Mouse (Mus musculus) heart, embryonic 15.5 days (tissue): ENCODE measurements around the gene Lmln. TPM values are rescaled to one million over a fixed set of nuclear protein-coding genes. Genes with fewer than 3 reads are reported as not detected.
A peak's percentile ranks its signal among the peaks of the same experiment; 100 is the strongest.
"Not testable (repeated sequence)": the region's sequence is repeated elsewhere in the genome, so short reads cannot be mapped to it uniquely, and the experiment has no call there.

Experiments used
- ATAC-seq: fragments of 200-750 bp; cut with Nextera tagmentation; replicated peaks from 2 replicates; pipeline ENCODE4 v1.8.0; 2017; ENCODE audit warnings: low read depth, moderate TSS enrichment; ENCODE audit not compliant: insufficient number of reproducible peaks, insufficient read depth, low FRiP score
- H3K27ac ChIP-seq: fragments of 300-500 bp; sonication (generic); 2 replicates; pipeline ENCODE4 v1.5.1; 2015; ENCODE audit warnings: mild to moderate bottlenecking, inconsistent platforms
- H3K27me3 ChIP-seq: fragments of 300-500 bp; sonication (generic); 2 replicates; pipeline ENCODE4 v1.6.1; 2015; ENCODE audit warnings: inconsistent platforms
- H3K36me3 ChIP-seq: fragments of 300-500 bp; sonication (generic); 2 replicates; pipeline ENCODE4 v1.6.1; 2015; ENCODE audit warnings: mild to moderate bottlenecking, inconsistent platforms
- H3K4me1 ChIP-seq: fragments of 300-500 bp; sonication (generic); replicated peaks from 2 replicates; pipeline ENCODE4 v1.6.1; 2015; ENCODE audit warnings: inconsistent platforms
- H3K4me2 ChIP-seq: fragments of 300-500 bp; sonication (generic); 2 replicates; pipeline ENCODE4 v1.6.1; 2015; ENCODE audit warnings: inconsistent platforms, mild to moderate bottlenecking, moderate library complexity
- H3K4me3 ChIP-seq: fragments of 300-500 bp; sonication (generic); 2 replicates; pipeline ENCODE4 v1.5.1; 2015; ENCODE audit warnings: mild to moderate bottlenecking, inconsistent platforms
- H3K9ac ChIP-seq: fragments of 300-500 bp; sonication (generic); 2 replicates; pipeline ENCODE4 v1.6.1; 2015; ENCODE audit warnings: mild to moderate bottlenecking, inconsistent platforms
- H3K9me3 ChIP-seq: fragments of 300-500 bp; sonication (generic); replicated peaks from 2 replicates; pipeline ENCODE4 v1.6.1; 2016; ENCODE audit warnings: inconsistent platforms
- WGBS: fragments of 180-500 bp; shearing (Covaris S2); methylation state at CpG from one replicate; pipeline ENCODE4 v1.1.7; 2015; ENCODE audit warnings: mixed read lengths; 5-methylcytosine and 5-hydroxymethylcytosine counted together
- microRNA counts: library from miRNA; unstranded; fragments of <30 nt; microRNA quantifications from one replicate; lab custom pipeline; 2016
- microRNA-seq: library from miRNA; unstranded; fragments of <30 nt; microRNA quantifications from one replicate; pipeline ENCODE4, GENCODE M21; 2016
- polyA plus RNA-seq: library from polyadenylated mRNA; unstranded; fragments of >200 nt; fragmentation: Nextera tagmentation; extraction: Ambion mirVana; gene quantifications from 2 replicates; pipeline ENCODE4 v1.2.1, GENCODE M21; 2015

The Lmln gene
- polyA plus RNA-seq, 1 experiment from 2014 or later = 2.4 TPM

DNA sequence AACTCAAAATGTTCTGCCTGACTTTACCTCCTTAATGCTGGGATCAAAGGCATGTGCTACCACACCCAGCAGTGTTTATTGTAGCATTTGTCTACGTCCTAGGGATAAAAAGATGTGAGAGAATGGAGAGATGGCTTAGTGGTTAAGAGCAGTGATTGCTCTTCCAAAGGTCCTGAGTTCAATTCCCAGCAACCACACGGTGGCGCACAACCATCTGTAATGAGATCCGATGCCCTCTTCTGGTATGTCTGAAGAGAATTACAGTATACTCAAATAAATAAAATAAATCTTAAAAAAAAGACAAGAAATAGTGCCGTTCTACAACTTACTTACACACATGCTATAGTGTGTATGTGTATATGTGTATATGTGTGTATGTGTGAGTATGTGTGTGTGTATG is 105.2 kb downstream of the Lmln start:
- ATAC-seq = no peak
- no peak overlapping the region for H3K4me2 ChIP-seq
- H3K9me3 ChIP-seq = no peaks in the 10 kb centered on the region
- H3K27ac ChIP-seq = no peak overlapping the region
- peaks cover 8% of the 10 kb centered on the region; the same call in 1 of the 2 replicates for H3K4me1 ChIP-seq
- H3K27me3 ChIP-seq = no peaks in the 10 kb centered on the region
- no peak overlapping the region for H3K4me3 ChIP-seq
- WGBS = 42% methylated on average over 5 of the region's 5 CpGs
- no peaks in the 10 kb centered on the region for H3K36me3 ChIP-seq
- H3K9ac ChIP-seq = no peak overlapping the region

GRCm38 (mm10) chr16:33169471-33170034 is 107.2 kb downstream of the Lmln start:
- no peaks in the 10 kb centered on the region for H3K9me3 ChIP-seq
- no peaks in the 10 kb centered on the region for H3K27me3 ChIP-seq
- H3K27ac ChIP-seq = no peak overlapping the region
- H3K4me1 ChIP-seq = no peaks in the 10 kb centered on the region
- no peak for ATAC-seq
- WGBS = 64% methylated on average over 8 of the region's 8 CpGs
- H3K9ac ChIP-seq = no peak overlapping the region
- H3K4me3 ChIP-seq = no peak overlapping the region
- no peak overlapping the region for H3K4me2 ChIP-seq
- no peaks in the 10 kb centered on the region for H3K36me3 ChIP-seq

- Histone ChIP-seq H3K36me3 (no peaks in the 10 kb centered on the region), H3K4me3 (no peak overlapping the region), H3K9me3 (no peaks in the 10 kb centered on the region), H3K27ac (no peak overlapping the region), H3K9ac (no peak overlapping the region), H3K27me3 (no peaks in the 10 kb centered on the region), H3K4me2 (no peak overlapping the region), H3K4me1 (no peaks in the 10 kb centered on the region)
- ATAC-seq = no peak
- WGBS = 65% methylated on average over 9 of the region's 9 CpGs
Observed at GRCm38 (mm10) chr16:33170716-33171587, 108.6 kb downstream of the Lmln start.

DNA sequence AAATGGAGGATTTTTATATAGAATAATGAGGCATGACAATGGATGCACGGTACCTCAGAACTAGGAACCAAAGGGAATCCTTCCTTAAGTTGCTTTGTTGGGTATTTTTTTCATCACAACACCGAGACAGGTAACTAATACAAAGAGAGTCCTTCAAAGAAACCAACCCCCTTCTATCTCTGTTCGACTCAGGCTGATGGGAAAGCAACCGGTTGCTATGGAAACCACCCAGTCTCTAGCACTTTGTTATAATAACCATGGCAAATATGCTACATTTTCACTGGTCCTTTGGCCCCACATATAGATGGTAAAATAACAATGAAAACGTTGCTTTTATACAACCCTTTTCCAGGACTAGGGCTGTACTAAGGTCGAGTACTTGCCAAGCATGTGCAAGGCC is 109.5 kb downstream of the Lmln start:
- no peaks in the 10 kb centered on the region for H3K9me3 ChIP-seq
- H3K4me3 ChIP-seq = no peak overlapping the region
- H3K4me1 ChIP-seq = no peaks in the 10 kb centered on the region
- no peak for ATAC-seq
- H3K9ac ChIP-seq = no peak overlapping the region
- no peaks in the 10 kb centered on the region for H3K36me3 ChIP-seq
- H3K4me2 ChIP-seq = no peak overlapping the region
- WGBS = 77% methylated on average over 6 of the region's 6 CpGs
- no peak overlapping the region for H3K27ac ChIP-seq
- no peaks in the 10 kb centered on the region for H3K27me3 ChIP-seq

- no peak overlapping the region for H3K4me2 ChIP-seq
- H3K9me3 ChIP-seq = no peaks in the 10 kb centered on the region
- no peaks in the 10 kb centered on the region for H3K27me3 ChIP-seq
- WGBS = 68% methylated on average over 5 of the region's 5 CpGs
- H3K4me3 ChIP-seq = no peak overlapping the region
- no peak overlapping the region for H3K9ac ChIP-seq
- H3K36me3 ChIP-seq = no peaks in the 10 kb centered on the region
- peaks cover 1% of the 10 kb centered on the region for H3K4me1 ChIP-seq
- H3K27ac ChIP-seq = no peak overlapping the region
- no peak for ATAC-seq
Observed at GRCm38 (mm10) chr16:33173151-33173550, 110.8 kb downstream of the Lmln start.

GRCm38 (mm10) chr16:33174695-33175094 is 112.4 kb downstream of the Lmln start:
- Histone ChIP-seq H3K4me2 (no peak overlapping the region), H3K27me3 (no peaks in the 10 kb centered on the region), H3K4me3 (no peak overlapping the region), H3K4me1 (peaks cover 8% of the 10 kb centered on the region), H3K27ac (no peak overlapping the region), H3K9ac (no peak overlapping the region), H3K36me3 (no peaks in the 10 kb centered on the region), H3K9me3 (no peaks in the 10 kb centered on the region)
- no peak for ATAC-seq

DNA sequence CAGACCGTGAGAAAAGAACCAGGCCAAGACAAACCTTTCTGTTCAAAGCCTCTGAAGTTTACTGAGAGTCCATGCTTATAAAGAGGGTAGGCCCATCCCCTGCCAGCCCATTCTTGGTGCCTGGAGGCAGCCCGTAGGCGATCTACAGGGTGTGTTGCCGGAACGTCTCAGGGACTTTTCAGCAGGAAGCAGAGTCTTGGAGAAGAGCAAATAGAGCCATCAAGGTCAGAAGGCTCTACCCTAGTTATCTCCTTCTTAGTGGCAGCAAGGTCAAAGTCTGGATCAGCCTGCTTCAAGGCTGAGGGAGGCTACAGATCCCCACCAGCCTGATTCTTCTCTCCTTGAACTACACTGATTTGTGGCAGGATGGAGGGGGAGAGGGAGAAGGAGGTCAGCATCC is 114.5 kb downstream of the Lmln start:
- ATAC-seq, H3K27me3 ChIP-seq, H3K9ac ChIP-seq, H3K27ac ChIP-seq, H3K4me2 ChIP-seq, H3K4me3 ChIP-seq, H3K9me3 ChIP-seq, H3K36me3 ChIP-seq, H3K4me1 ChIP-seq: not testable (repeated sequence)
- 83% methylated on average over 5 of the region's 5 CpGs for WGBS

MicroRNA genes within 50 kb of the gene (microRNA counts, 519-probe panel; counts per million panel counts)
- not detected for microRNA mmu-miR-1947 (lab: Ali Mortazavi, UCI)

Small RNA genes lying within 50 kb of the gene (microRNA-seq; reads per million reads assigned to microRNA genes)
- not detected for gene Gm22231
- 3.8 reads per million, percentile 13 among the genes with 10 or more reads in this experiment for gene Mir1947

Other genes with a start within 250 kb of the Lmln start
- 101 and 125 TPM in 2 replicates for gene Fyttd1, start 185.0 kb upstream of the Lmln start, polyA plus RNA-seq
- 27.0 and 34.0 TPM in 2 replicates for gene Rubcn, start 184.8 kb upstream of the Lmln start, polyA plus RNA-seq
- gene Lrch3, start 148.4 kb upstream of the Lmln start, polyA plus RNA-seq = 15.0 and 15.8 TPM in 2 replicates
- gene Iqcg, start 6.3 kb upstream of the Lmln start, polyA plus RNA-seq = 1.5 and 1.8 TPM in 2 replicates
- gene Rpl35a, start 6.1 kb upstream of the Lmln start, polyA plus RNA-seq = 481 and 593 TPM in 2 replicates
- 14.2 and 17.4 TPM in 2 replicates for gene Osbpl11, start 122.5 kb downstream of the Lmln start, polyA plus RNA-seq
- 73.9 and 77.6 TPM in 2 replicates for gene Snx4, start 188.9 kb downstream of the Lmln start, polyA plus RNA-seq